Mouse (Mus musculus) kidney, adult 2 months (tissue): Measurements from ENCODE around the gene Tuba1b.

ENCODE experiments used
- CTCF ChIP-seq: fragments of 200-500 bp; conservative IDR thresholded peaks from 2 replicates; pipeline ENCODE4 v1.5.1; 2011; ENCODE audit warnings: low read depth, mild to moderate bottlenecking, control low read depth, low read length, moderate library complexity, mixed read lengths; ENCODE audit not compliant: insufficient read depth, insufficient read length
- POLR2A ChIP-seq: fragments of 200-500 bp; IDR thresholded peaks from one replicate; pipeline ENCODE4 v1.6.1; 2011; ENCODE audit warnings: low read depth, low read length, control low read depth

DNA sequence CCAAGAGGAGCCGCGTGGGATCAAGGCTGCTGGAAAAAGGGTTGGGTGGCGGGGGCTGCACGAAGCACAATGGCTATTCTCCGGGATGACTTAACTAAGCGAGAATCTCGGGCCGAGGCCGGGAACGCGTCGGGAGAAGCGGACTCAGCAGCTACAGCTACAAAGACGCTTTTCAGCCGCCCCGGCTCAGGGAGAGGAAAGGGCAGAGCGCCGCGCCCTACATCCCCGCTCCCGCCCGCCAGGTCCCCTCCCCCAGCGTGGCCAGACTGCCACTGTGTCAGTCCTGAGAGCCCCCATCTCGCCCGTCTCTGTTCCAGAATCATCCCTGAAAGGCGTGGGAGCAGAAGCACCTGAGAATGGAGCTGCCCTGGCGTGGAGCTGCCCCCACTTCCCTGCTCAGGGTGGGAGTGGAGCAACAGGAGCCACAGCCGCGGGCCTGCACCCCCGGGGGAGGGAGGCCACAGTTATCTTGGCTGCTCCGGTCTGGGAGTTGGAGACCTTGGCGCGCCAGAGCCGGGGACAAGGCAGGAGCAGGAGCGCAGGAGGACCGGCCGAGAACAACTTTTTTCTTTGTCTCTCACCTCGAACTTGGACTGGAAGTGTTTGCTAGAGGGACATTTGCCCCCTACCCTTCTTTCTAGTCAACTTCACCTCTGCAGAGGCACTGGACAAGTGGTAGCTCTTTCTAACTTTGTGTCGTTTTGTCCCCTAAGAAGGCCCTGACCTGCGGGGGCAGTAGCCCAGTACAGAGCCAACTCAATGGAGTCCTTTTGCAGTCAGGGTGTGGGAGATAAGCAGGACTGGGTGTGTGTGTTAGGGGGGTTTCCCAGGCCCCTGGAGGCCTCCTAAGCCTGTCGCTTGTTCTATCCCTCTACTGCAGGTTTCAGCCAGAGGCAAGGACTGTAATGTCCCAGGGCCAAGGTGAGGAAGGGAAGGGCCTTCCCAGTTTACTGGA lies 38.5 kb downstream of the Tuba1b start:
- TF ChIP-seq CTCF (no peak), POLR2A (no peak)
